In the genomic region with DNA sequence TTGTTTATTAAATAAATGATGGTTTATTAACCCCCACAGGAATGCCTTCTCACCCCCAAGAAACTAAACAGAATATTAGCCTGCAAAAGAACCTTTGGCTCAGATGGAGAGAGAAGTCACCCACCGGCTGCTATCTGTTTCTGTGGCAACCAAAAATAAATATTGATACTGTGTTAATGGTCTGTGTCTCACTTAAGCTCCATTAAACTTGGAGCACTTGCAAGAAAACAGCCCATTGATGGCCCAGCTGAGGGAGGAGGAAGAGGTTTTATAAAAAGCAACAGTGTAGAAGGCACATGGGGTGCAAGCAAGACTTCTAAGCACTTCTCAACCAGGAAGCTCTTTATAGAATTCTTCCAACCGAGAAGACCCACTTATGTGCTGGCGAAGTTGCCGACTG, we compare ENCODE assay signal across 23 mouse cellular contexts.
DNase-seq lines count a peak whose midpoint lies in the region; ATAC-seq lines count a peak whose summit lies in the region.
"Had no signal": no experiment of that assay in that cellular context is flagged by ENCODE, and none has a peak within 500 bp of the region (broad histone marks: within the 10 kb centered on the region; RNA-seq: fewer than 3 reads in every experiment).

No protein-coding gene starts in this region.

- no peaks in the 10 kb centered on the region for H3K36me3 ChIP-seq in kidney, embryonic 14.5 days (ENCODE audit: control insufficient read depth, insufficient read depth, low read length)
- no peaks in the 10 kb centered on the region for H3K36me3 ChIP-seq in neural tube, embryonic 11.5 days (ENCODE audit: control insufficient read depth, insufficient read depth, low read length)
- no peaks in the 10 kb centered on the region for H3K36me3 ChIP-seq in neural tube, embryonic 15.5 days
- H3K36me3 ChIP-seq: embryonic facial prominence, embryonic 10.5 days; G1E; heart, embryonic 13.5 days; hindbrain, embryonic 12.5 days had no signal

- no peaks in the 10 kb centered on the region for H3K27me3 ChIP-seq in kidney, embryonic 14.5 days (ENCODE audit: control insufficient read depth, insufficient read depth, low read length)
- no peaks in the 10 kb centered on the region for H3K27me3 ChIP-seq in neural tube, embryonic 11.5 days (ENCODE audit: control insufficient read depth, insufficient read depth, low read length)
- 0 out of 2 replicates have a peak, but pooled peaks cover 5% of the 10 kb centered on the region for H3K27me3 ChIP-seq in neural tube, embryonic 15.5 days (replicated peaks)
- H3K27me3 ChIP-seq: forebrain, embryonic 13.5 days; heart, embryonic 13.5 days; hindbrain, embryonic 12.5 days had no signal

- H3K4me3 ChIP-seq in kidney, embryonic 14.5 days (ENCODE audit: low read length): no peak overlapping the region
- H3K4me3 ChIP-seq in neural tube, embryonic 11.5 days (ENCODE audit: low read depth, low read length): no peak overlapping the region
- H3K4me3 ChIP-seq in neural tube, embryonic 15.5 days (replicated peaks): no peak overlapping the region
- H3K4me3 ChIP-seq: embryonic facial prominence, embryonic 10.5 days; forebrain, embryonic 13.5 days; heart, embryonic 13.5 days; hindbrain, embryonic 12.5 days had no signal

- WGBS in kidney, embryonic 14.5 days: 29% methylated on average over 4 of the region's 4 CpGs
- WGBS in neural tube, embryonic 11.5 days: 61% methylated on average over 4 of the region's 4 CpGs
- 47% methylated on average over 4 of the region's 4 CpGs for WGBS in neural tube, embryonic 15.5 days

- no peaks in the 10 kb centered on the region for H3K4me1 ChIP-seq in kidney, embryonic 14.5 days (ENCODE audit: control insufficient read depth, insufficient read depth, low read length)
- no peaks in the 10 kb centered on the region for H3K4me1 ChIP-seq in neural tube, embryonic 11.5 days (ENCODE audit: control insufficient read depth, insufficient read depth, low read length)
- H3K4me1 ChIP-seq in neural tube, embryonic 15.5 days: peaks cover 4% of the 10 kb centered on the region; the same call in 1 of the 2 replicates
- H3K4me1 ChIP-seq: embryonic facial prominence, embryonic 10.5 days; forebrain, embryonic 13.5 days; heart, embryonic 13.5 days; hindbrain, embryonic 12.5 days had no signal

- H3K4me2 ChIP-seq in kidney, embryonic 14.5 days (replicated peaks; ENCODE audit: low read depth, low read length): no peak overlapping the region
- H3K4me2 ChIP-seq in neural tube, embryonic 11.5 days (ENCODE audit: low read depth): no peak overlapping the region
- H3K4me2 ChIP-seq in neural tube, embryonic 15.5 days: no peak overlapping the region
- H3K4me2 ChIP-seq: forebrain, embryonic 13.5 days; heart, embryonic 13.5 days; hindbrain, embryonic 12.5 days had no signal

- no peaks in the 10 kb centered on the region for H3K9me3 ChIP-seq in kidney, embryonic 14.5 days (ENCODE audit: control insufficient read depth, low read length)
- no peaks in the 10 kb centered on the region for H3K9me3 ChIP-seq in neural tube, embryonic 11.5 days (ENCODE audit: control insufficient read depth, low read length)
- 0 out of 2 replicates have a peak, but pooled peaks cover 6% of the 10 kb centered on the region for H3K9me3 ChIP-seq in neural tube, embryonic 15.5 days (replicated peaks)
- H3K9me3 ChIP-seq: embryonic facial prominence, embryonic 10.5 days; forebrain, embryonic 13.5 days; hindbrain, embryonic 12.5 days had no signal

- peak; percentile 78 for ATAC-seq in kidney, embryonic 14.5 days (ENCODE audit: low FRiP score, low TSS enrichment)
- ATAC-seq in neural tube, embryonic 11.5 days (ENCODE audit: insufficient read depth, low FRiP score, low TSS enrichment): no peak
- no peak for ATAC-seq in neural tube, embryonic 15.5 days (ENCODE audit: low FRiP score)
- ATAC-seq: CD4-positive, CD25-positive, alpha-beta regulatory T cell, adult 4 months; forebrain, embryonic 13.5 days; hindbrain, embryonic 16.5 days had no signal

- no peak overlapping the region for H3K9ac ChIP-seq in kidney, embryonic 14.5 days (ENCODE audit: low read depth, low read length)
- no peak overlapping the region for H3K9ac ChIP-seq in neural tube, embryonic 11.5 days (ENCODE audit: low read length)
- H3K9ac ChIP-seq in neural tube, embryonic 15.5 days (replicated peaks): no peak overlapping the region
- H3K9ac ChIP-seq: forebrain, embryonic 13.5 days; heart, embryonic 13.5 days; hindbrain, embryonic 12.5 days had no signal

- peak; percentile 30 for DNase-seq in embryo, embryonic 10.5 days (ENCODE audit: low spot score)
- DNase-seq in embryo, embryonic 10 days (ENCODE audit: low spot score): no peak
- DNase-seq in kidney, postnatal 25 days: no peak
- DNase-seq in neural tube, embryonic 11.5 days (ENCODE audit: low spot score): peak; percentile 16
- no peak for DNase-seq in heart, postnatal 4 days
- DNase-seq: adrenal gland, adult 8-10 months; adrenal gland, postnatal 36 days; B cell, adult 2 months; cerebellum, adult 11-12 months; cerebellum, adult 9-10 months; cerebellum, postnatal 25 days; gastrocnemius, postnatal 36 days; heart, adult 11 months; heart, postnatal 36 days had no signal

- H3K27ac ChIP-seq in kidney, embryonic 14.5 days (ENCODE audit: low read depth, low read length): peak overlapping the region; percentile 57; the same call in 1 of the 2 replicates
- no peak overlapping the region for H3K27ac ChIP-seq in neural tube, embryonic 11.5 days (ENCODE audit: low read depth, low read length)
- H3K27ac ChIP-seq in neural tube, embryonic 15.5 days (replicated peaks): no peak overlapping the region
- H3K27ac ChIP-seq: embryonic facial prominence, embryonic 10.5 days; forebrain, embryonic 13.5 days; heart, embryonic 13.5 days; hindbrain, embryonic 12.5 days had no signal

Comparison
In these comparisons a context has a peak if more than half of its experiments do, and no peak if none do; other contexts are left out.
1. DNase-seq: peak in embryo, embryonic 10.5 days (single experiment) and neural tube, embryonic 11.5 days (single experiment); none in embryo, embryonic 10 days (single experiment), kidney, postnatal 25 days (0 of 2) and heart, postnatal 4 days (single experiment).